In genomic region chr10:125782486-125782885, GRCm38 (mm10) we compare ENCODE assay signal across 22 mouse cellular contexts.
DNase-seq lines count a peak whose midpoint lies in the region; ATAC-seq lines count a peak whose summit lies in the region.
"Had no signal": no experiment of that assay in that cellular context is flagged by ENCODE, and none has a peak within 500 bp of the region (broad histone marks: within the 10 kb centered on the region; RNA-seq: fewer than 3 reads in every experiment).

No protein-coding gene starts in this region.

- H3K27me3 ChIP-seq in embryonic facial prominence, embryonic 11.5 days (ENCODE audit: control insufficient read depth, insufficient read depth, low read length): no peaks in the 10 kb centered on the region
- H3K27me3 ChIP-seq in forebrain, embryonic 12.5 days: no peaks in the 10 kb centered on the region
- H3K27me3 ChIP-seq: hindbrain, embryonic 15.5 days had no signal

- H3K9ac ChIP-seq in embryonic facial prominence, embryonic 11.5 days (replicated peaks; ENCODE audit: low read length): no peak overlapping the region; the same call in 1 of the 2 replicates
- no peak overlapping the region for H3K9ac ChIP-seq in forebrain, embryonic 12.5 days
- H3K9ac ChIP-seq: heart, embryonic 15.5 days; hindbrain, embryonic 15.5 days; liver, postnatal 0 days; midbrain, embryonic 13.5 days had no signal

- H3K4me1 ChIP-seq in embryonic facial prominence, embryonic 11.5 days (ENCODE audit: control insufficient read depth, insufficient read depth, low read length): peaks cover 9% of the 10 kb centered on the region
- peaks cover 27% of the 10 kb centered on the region for H3K4me1 ChIP-seq in forebrain, embryonic 12.5 days

- no peaks in the 10 kb centered on the region for H3K36me3 ChIP-seq in embryonic facial prominence, embryonic 11.5 days (replicated peaks; ENCODE audit: control insufficient read depth, insufficient read depth, low read depth, low read length)
- no peaks in the 10 kb centered on the region for H3K36me3 ChIP-seq in forebrain, embryonic 12.5 days (replicated peaks)
- H3K36me3 ChIP-seq: heart, embryonic 15.5 days; hindbrain, embryonic 15.5 days; midbrain, embryonic 13.5 days had no signal

- no peaks in the 10 kb centered on the region for H3K9me3 ChIP-seq in embryonic facial prominence, embryonic 11.5 days (replicated peaks; ENCODE audit: control insufficient read depth, low read length)
- no peaks in the 10 kb centered on the region for H3K9me3 ChIP-seq in forebrain, embryonic 12.5 days
- H3K9me3 ChIP-seq: heart, embryonic 15.5 days; hindbrain, embryonic 15.5 days; midbrain, embryonic 13.5 days had no signal

- peak; percentile 51 for DNase-seq in heart, adult 11 months
- DNase-seq in heart, postnatal 4 days: no peak
- DNase-seq in embryonic facial prominence, embryonic 11.5 days (ENCODE audit: low spot score): peak; percentile 55
- DNase-seq in fibroblast of lung, adult 2 months (ENCODE audit: low read depth): peak; percentile 79
- DNase-seq in layer of hippocampus, adult 18-20 months (ENCODE audit: low spot score in 2 of 2): no peak
- no peak for DNase-seq in left cerebral cortex, postnatal 25 days (ENCODE audit: low spot score in 2 of 2)
- DNase-seq: adrenal gland, adult 2 months; cerebellum, adult 11 months; cerebellum, adult 9-11 months; gastrocnemius, postnatal 36 days; heart, postnatal 36 days; kidney, adult 11 months; liver, postnatal 0 days; thymus, adult 2 months; thymus, postnatal 4 days had no signal

- ATAC-seq in embryonic facial prominence, embryonic 11.5 days (replicated peaks; ENCODE audit: insufficient number of reproducible peaks, low FRiP score, low TSS enrichment, low read depth): no peak
- ATAC-seq in forebrain, embryonic 12.5 days (ENCODE audit: low FRiP score): no peak
- ATAC-seq: liver, postnatal 0 days; lung, postnatal 0 days; midbrain, embryonic 13.5 days; Patski had no signal

- no peak overlapping the region for H3K4me3 ChIP-seq in embryonic facial prominence, embryonic 11.5 days (ENCODE audit: low read depth, low read length)
- no peak overlapping the region for H3K4me3 ChIP-seq in forebrain, embryonic 12.5 days (replicated peaks)
- H3K4me3 ChIP-seq: heart, embryonic 15.5 days; hindbrain, embryonic 15.5 days; midbrain, embryonic 13.5 days had no signal

- 32% methylated on average over 6 of the region's 6 CpGs for WGBS in embryonic facial prominence, embryonic 11.5 days
- WGBS in forebrain, embryonic 12.5 days: 65% methylated on average over 6 of the region's 6 CpGs

- intact Hi-C loops in left cerebral cortex, postnatal 25 days (cut with DNase I): no loop called here

- no peak overlapping the region for H3K4me2 ChIP-seq in embryonic facial prominence, embryonic 11.5 days (ENCODE audit: low read depth, low read length)
- H3K4me2 ChIP-seq in forebrain, embryonic 12.5 days: no peak overlapping the region
- H3K4me2 ChIP-seq: heart, embryonic 15.5 days; hindbrain, embryonic 15.5 days; liver, embryonic 11.5 days; midbrain, embryonic 13.5 days had no signal

- H3K27ac ChIP-seq in embryonic facial prominence, embryonic 11.5 days (replicated peaks; ENCODE audit: low read depth, low read length): no peak overlapping the region
- H3K27ac ChIP-seq in forebrain, embryonic 12.5 days: no peak overlapping the region
- H3K27ac ChIP-seq: heart, embryonic 15.5 days; hindbrain, embryonic 15.5 days; midbrain, embryonic 13.5 days had no signal

Comparison
In these comparisons a context has a peak if more than half of its experiments do, and no peak if none do; other contexts are left out.
1. DNase-seq: peak in heart, adult 11 months (single experiment), embryonic facial prominence, embryonic 11.5 days (single experiment) and fibroblast of lung, adult 2 months (single experiment); none in heart, postnatal 4 days (single experiment), layer of hippocampus, adult 18-20 months (0 of 2) and left cerebral cortex, postnatal 25 days (0 of 2).